Mouse (Mus musculus) right cerebral cortex, postnatal 25 days (tissue): ENCODE data around the gene Aurka.
A peak's percentile ranks its signal among the peaks of the same experiment; 100 is the strongest.

ENCODE experiments used
- DNase-seq: peaks from one replicate; pipeline ENCODE4 v3.0.0; 2022

Aurka gene

DNA sequence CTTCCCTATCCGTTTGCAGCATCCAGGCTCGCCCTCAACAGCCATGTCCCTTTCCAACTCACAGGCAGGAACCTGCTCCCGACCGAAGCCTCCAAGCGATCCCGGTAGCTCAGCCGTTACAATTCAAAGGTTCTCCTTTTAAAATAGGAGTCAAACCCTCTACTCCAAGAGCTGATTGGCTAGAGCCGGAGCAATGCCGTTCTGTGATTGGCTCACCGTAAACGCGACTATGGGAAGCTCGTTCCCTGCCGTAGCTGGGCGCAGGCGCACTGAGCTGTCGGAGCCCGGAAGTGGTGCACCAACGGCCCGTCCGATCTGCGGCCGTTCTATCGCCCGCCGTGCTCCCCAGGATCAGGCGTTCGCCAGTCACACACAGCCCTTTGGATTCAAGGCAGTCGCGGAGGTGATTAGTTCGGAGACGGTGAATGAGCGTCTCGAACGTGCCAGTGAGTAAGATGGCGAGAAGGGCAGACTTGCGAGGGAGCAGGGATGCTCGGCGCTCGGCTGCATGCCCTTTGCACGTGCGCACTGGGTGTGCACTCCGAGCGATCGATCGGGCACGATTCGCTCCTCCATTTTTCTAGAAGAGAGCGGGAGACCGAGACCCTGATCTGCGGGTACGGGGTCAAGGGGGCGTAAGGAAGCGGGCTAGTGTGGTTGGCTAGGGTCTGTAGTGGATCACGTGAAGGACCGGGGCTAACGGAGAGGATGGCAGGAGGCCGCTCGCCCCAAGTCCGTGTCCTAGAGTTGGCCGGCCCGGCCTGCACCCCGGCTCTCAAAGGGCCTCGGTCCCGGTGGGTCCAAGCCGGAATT lies at the start of gene Aurka, which contains the start of gene Cstf1:
TSS of gene Aurka (minus strand) at position 125 of the 813 bp plus-strand sequence.
TSS of gene Cstf1 (plus strand) at position 271 of the 813 bp plus-strand sequence.
- DNase-seq: peak; percentile 96

DNA sequence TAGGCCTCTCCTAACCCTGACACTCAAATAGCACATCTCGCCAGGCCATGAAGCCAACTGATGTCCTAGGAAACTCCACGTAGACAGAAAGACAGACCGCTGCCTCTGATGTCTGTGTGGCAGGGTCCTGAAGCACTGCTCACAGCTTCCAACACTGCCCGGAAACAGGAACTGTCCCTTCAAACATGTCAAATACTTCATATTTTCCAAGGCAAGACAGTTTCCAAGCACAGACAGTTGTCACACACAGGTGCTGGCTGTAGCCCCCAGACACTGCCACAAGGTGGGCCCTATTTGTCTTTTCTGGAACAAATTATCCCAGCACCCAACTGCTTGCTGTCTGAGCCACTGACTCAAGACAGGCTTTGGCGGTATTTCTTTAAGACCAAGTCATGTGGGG lies 47.9 kb upstream of the Aurka start:
- DNase-seq: no peak

- DNase-seq: no peak
Observed at GRCm38 (mm10) chr2:172416876-172417275, 46.5 kb upstream of the Aurka start.

- no peak for DNase-seq
Observed at GRCm38 (mm10) chr2:172416218-172416617, 45.9 kb upstream of the Aurka start.

DNA sequence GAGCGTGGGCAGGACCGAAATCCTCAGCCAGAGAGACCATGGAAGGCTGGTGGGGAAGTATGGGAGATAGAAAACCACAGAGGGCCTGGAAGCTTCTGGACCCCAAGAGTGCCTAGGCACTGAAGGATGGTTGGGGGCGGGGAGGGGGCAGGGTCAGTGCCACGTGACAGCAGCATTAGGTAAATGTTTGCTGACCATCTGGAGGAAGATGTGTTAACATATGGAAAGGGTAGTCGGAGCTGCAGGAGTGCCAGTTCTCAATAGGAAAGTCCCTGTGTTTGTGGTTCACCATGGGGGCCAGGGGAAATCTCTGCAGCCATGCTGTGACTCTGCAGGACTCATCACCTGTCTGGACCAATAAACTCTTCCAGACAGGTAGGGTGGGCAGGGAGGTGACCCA lies 43.6 kb upstream of the Aurka start:
- no peak for DNase-seq

- DNase-seq: no peak
Observed at GRCm38 (mm10) chr2:172413273-172413672, 42.9 kb upstream of the Aurka start.

DNA sequence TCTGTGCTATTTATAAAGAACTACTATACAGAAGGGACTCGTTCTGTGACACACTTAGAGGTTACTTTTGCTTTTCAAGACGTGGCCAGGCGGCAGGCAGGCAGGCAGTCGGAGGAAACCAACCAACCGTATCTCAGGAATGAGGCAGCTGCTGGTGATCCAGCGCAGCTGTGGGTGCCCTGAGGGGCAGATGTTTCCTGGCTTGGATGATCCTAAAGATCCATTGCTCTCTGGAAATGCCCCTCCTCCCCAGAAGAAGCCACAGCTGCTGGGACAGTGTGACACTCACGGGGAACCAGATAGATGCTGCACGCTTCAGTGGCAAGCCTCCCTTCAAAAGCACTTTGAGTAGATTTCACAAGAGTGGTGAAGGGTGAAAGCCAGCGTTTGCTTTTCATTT lies 42.1 kb upstream of the Aurka start:
- no peak for DNase-seq

GRCm38 (mm10) chr2:172411091-172411490 lies 40.8 kb upstream of the Aurka start:
- DNase-seq: no peak

DNA sequence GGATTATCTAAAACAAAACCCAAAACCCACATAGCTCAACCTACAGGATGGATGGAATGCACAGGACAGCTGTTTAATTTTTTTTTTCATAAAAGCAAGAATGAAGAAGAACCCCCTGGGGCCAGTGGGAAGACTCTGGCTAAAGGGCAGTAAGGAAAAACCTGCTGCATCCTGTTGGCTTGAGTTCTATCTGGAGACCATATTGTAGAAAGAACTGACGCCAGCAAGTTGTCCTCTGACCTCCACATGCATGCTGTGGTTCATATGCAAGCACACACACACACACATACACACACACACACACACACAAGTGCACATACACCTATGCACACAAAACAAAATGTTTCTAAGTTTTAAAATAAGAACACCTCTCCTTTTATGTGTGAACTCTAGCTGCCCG lies 40.4 kb upstream of the Aurka start:
- DNase-seq: no peak

- no peak for DNase-seq
Observed at GRCm38 (mm10) chr2:172407499-172407898, 37.2 kb upstream of the Aurka start.

- DNase-seq: no peak
Observed at GRCm38 (mm10) chr2:172406173-172406572, 35.8 kb upstream of the Aurka start.

DNA sequence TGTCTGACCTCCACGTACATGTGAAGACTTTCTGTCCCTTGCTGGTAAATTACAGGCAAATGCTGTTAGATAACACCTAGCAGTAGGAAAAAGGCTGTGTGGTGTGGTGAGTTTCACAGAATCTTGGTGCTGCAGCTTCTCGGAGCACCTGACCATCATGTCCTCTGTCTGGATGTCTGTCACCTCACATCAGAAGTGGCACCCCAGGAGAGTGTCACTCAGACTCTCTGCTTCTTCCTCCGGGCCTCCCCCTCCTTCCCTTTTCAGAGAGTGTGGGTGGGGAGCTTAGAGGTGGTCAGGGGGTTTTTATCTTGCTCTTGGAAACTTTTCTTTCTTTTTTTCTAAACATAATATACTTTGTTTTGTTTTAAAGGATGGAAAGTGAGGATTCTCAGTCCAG lies 34.7 kb upstream of the Aurka start:
- DNase-seq: no peak

DNA sequence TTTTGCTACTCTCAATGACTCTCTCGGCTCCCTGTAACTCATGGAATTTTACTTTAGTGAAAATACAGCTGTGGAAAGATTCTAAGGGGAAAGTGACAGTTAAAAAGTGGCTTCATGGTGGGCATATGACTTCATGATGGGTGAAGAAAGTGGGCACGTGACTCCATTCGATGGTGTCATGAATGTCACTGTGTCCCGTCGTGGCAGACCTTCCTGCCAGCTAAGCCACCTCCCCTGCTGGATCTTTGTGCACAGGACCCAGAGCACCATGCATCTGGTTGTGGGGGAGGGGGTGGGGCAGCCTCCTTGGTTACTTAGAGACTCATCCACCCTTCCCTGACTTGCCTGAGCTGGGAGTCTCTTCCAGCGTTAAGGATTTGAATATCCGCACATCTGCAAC lies 33.9 kb upstream of the Aurka start:
- DNase-seq: no peak

- DNase-seq: no peak
Observed at GRCm38 (mm10) chr2:172401116-172401825, 30.9 kb upstream of the Aurka start.

DNA sequence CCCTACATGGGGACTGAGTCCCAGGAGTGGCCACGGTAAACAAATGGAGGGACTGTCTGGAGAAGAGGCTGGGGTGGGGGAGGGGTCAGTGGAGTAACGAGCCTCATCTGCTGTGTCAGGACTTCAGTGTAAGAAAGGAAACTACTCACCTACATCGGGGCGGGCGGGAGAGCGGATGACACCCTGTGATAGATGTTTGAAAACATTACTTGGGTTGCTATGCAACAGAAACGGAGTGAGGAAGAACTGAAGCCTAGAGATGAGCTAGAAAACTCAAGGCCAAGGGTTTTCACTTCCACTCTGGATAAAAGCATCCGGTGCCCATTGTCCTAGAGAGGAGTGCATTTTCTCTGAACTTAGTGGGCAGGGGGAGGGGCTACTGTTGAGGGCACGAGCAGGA lies 29.6 kb upstream of the Aurka start:
- DNase-seq: no peak

DNA sequence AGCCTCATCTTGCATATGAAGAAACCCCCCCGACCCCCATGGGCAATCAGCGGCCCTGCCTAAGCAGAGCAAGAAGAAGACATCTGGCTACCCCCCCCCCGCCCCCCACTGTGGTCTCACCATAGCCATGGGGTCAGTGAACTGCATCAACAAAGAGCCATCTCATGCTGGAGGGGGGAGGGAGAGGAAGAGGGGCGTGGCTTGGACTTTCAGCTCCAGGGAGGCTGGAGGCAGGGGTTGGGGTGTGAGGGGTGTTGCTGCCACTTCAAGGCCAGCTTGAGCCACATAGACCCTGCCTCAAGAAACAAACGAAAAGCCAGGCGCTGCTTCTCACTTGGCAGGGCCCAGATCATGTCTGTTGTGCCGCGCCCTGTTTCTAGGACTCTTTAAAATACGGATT lies 25.6 kb upstream of the Aurka start:
- no peak for DNase-seq

DNA sequence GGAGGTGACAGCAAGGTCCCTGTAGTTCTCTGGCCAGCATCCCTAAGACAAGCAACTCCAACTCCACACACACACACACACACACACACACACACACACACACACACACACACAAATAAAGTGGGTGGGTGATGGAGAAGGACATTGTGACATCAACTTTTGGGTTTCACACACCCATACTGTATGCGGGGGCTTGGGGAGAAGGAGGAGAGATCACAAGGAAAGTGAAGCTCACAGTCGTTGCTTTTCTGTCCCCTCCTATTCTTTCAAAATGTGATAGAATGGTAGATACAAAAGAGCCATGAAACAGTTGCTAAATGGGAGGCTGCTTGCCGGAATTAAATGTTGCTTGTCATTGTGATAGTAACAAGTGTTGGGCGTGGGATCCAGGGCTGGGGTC lies 24.3 kb upstream of the Aurka start:
- no peak for DNase-seq

DNA sequence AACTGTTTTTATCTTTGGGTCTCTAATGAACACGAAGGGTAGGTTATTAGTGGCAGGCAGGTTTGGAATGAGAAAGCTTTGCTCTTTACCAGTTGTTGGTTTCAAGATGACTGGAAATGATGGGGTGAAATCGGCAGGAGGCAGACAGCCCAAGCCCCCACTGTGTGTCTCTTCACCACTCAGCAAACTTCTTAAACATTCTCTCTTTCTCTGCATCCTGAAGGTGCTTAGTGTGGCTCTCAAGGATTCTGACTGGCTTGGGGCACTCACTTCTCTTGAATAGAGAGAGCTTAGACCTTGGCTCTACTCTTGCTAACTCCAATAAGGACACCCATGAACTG lies 23.7 kb upstream of the Aurka start:
- DNase-seq: no peak

GRCm38 (mm10) chr2:172393391-172394051 lies 23.2 kb upstream of the Aurka start, which contains the start of gene Cass4:
TSS of gene Cass4 (plus strand) at chr2:172393794.
- DNase-seq: no peak

DNA sequence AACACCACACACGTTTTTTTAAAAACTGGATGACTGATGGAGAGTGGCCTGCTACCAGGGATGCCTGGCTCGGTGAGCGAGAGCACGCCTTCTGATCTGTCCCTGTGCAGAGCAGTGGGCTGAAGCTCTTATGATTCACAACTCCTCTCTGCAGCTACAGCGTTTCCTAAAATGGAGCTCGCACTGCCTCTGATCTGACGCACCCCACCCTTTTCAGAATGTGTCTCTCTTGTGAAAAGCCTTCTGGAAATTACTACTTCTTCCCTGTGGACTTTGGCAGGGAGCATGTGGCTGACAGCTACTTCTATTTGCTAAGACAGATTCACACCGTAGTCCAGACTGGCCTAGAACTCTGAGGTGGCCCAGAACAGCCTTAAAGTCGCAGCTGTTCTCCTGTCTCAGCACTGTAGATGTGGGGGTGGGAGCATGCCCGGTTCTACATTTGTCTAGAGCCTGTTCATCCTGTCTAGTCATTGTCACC lies 21.7 kb upstream of the Aurka start:
- peak; percentile 64 for DNase-seq

- no peak for DNase-seq
Observed at GRCm38 (mm10) chr2:172390341-172390740, 20.0 kb upstream of the Aurka start.

- DNase-seq: no peak
Observed at GRCm38 (mm10) chr2:172384715-172385114, 14.4 kb upstream of the Aurka start.

DNA sequence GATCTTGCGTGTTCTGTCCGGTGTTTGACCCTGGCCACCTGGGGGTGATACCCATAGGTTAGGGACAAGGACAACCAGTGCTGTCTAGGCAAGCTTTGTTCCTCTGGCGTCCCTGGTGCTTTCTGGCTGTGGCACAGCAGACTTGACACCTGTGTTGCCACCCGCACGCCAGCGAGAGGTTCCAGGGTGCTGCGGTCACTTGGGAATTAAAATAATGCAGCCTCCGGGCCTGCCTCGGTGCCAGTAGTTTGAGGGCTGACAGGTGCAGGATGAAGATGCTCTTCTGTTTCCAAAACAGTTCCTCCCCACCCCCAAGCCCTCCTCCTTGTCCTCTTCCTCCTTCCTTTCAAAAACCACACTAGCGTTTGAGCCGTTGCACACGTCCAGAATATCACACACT lies 11.6 kb upstream of the Aurka start:
- no peak for DNase-seq

DNA sequence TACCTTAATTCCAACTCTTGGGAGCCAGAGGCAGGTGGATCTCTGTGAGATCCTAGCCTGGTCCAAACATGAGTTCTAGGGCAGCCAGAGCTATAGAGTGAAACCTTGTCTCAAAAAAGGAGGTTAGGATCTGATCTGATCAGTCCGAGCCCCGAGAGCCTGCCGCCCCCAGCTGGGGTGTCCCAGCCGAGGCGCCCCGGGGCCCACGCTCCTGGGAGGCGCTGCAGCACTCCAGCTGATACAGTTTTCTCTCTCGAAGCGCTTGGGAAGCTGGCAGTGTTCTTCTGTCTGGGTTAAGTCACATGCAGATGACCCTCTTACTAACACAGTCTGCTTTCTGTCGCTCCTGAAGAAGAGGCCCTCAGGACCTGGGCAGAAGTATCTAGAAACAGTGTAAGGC lies 11.0 kb upstream of the Aurka start:
- no peak for DNase-seq
